Mouse (Mus musculus) fibroblast of lung, adult 2 months (primary cell): Measurements from ENCODE around the gene Psg29.

Experiments used
- DNase-seq: peaks from one replicate; pipeline ENCODE4 v3.0.0-alpha.2; 2011; ENCODE audit warnings: low read depth

The Psg29 gene

GRCm38 (mm10) chr7:17203177-17203576 lies at the start of gene Psg29:
TSS of gene Psg29 (plus strand) at chr7:17203477.
- DNase-seq = no peak

DNA sequence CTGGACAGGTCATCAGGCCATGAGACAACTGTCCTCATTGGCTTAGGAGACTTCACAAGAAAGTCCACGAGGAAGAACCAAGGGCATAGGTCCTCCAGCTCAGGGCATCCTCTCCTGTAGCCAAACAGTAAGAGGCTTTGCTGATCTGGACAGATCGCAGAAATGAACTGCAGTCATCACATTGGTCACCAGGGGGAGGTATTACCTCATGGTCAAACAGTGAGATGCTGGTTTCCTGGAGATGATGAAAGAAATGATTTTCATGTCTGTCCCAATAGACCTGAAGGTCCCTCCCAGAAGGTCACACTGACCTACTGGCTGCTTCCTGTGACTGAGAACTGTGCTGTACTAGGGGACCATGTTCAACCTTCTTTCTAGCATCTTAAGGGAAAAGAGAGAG lies 47.6 kb upstream of the Psg29 start:
- DNase-seq = peak; percentile 6

DNA sequence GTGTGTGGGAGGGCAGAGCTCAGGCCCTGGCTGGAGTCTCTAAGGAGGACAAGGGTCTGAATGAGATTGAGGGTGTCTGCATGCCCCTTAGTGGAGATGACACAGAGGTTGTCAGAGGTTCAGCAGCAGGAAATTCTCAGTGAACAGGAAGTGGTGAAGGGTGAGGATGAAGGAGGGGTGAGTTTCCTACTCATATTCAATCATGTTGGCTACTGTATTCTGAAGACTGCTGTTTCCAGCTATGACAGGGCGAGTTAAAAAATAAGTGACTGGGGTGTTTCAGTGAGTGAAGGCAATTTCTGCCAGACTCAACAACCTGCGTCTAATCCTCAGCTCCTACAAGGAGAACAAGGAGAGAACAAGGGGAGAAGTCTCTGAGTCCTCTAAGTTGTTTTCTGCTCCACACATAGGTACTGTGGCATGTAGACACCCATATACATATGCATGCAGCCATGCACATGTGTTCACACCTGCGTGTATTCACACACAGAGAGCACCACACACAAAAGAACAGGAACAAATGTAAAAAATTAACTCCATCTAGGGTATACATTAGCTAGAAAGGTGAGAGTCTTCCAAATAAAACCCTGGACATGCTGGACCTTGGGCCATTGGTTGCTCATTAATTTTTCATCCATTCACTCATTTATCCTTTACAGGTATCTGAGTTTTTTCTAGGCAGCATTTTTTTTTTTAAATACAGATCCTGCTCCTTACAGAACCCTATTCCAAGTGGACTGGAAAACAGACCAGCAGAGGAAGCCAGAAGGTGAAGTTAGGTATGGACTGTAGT lies 46.2 kb upstream of the Psg29 start:
- DNase-seq = no peak

DNA sequence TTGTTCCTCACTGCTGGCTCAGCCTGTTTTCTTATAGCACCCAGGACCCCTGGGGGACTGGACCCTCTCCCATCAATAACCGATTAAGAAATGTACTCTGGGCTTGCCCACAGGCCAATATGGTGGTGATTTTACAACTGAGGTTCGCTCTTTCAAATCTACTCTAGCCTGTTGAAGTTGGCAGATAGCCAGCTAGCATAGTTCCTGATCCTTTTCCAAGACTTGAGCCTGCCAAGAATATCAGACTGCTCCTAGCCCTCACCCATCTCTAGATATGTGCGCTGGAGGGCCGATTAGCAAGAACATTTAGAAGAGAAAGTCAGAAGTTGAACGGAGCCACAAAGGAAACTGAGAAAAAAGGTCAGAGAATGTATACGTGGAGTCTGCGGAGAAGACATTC lies 44.3 kb upstream of the Psg29 start:
- no peak for DNase-seq

GRCm38 (mm10) chr7:17171827-17172226 lies 31.4 kb upstream of the Psg29 start:
- DNase-seq = no peak

DNA sequence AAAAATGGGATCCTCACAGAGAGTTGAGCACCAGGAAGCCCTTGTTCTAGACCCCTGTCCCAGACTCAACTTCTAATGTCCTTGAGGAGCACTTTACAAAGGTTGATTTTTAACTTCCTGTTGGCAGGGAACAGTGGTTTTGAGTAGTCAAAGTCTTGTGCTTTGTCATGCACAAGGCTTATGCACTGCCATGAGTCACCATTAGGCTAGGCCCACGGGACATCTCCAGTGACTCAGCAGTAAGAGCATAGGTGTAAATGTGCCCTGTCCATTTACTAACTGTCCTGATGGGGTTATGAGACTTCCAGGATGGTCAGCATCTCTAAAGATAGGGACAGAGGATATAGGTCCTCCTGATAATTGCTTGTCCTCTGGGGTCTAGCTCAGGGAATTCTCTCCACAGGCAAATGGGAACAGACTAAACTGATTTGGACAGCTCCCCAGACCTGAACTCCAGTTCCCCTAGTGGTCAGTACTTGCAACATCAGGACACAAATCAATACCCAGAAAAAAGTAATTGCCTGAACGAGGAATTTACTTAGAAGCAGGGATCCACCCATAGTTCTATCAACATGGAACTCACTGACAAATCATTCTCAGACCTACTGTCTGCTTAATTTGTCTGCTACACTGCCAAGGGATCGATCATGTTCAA lies 2.4 kb downstream of the Psg29 start:
- DNase-seq = no peak
